Mouse (Mus musculus) hindbrain, embryonic 13.5 days (tissue): ENCODE data around the gene Htr5a. TPM values are rescaled to one million over a fixed set of nuclear protein-coding genes. Genes with fewer than 3 reads are reported as not detected.

ENCODE experiments used
- ATAC-seq: fragments of 200-750 bp; cut with Nextera tagmentation; 2 replicates; pipeline ENCODE4 v1.8.0; 2017; ENCODE audit warnings: moderate TSS enrichment; ENCODE audit not compliant: low FRiP score
- H3K27ac ChIP-seq: fragments of 300-500 bp; sonication (generic); 2 replicates; pipeline ENCODE4 v1.5.1; 2015; ENCODE audit warnings: inconsistent platforms, mild to moderate bottlenecking, moderate library complexity
- H3K27me3 ChIP-seq: fragments of 300-500 bp; sonication (generic); 2 replicates; pipeline ENCODE4 v1.6.1; 2015; ENCODE audit warnings: mild to moderate bottlenecking, inconsistent platforms
- H3K36me3 ChIP-seq: fragments of 300-500 bp; sonication (generic); 2 replicates; pipeline ENCODE4 v1.6.1; 2015; ENCODE audit warnings: mild to moderate bottlenecking, inconsistent platforms
- H3K4me1 ChIP-seq: fragments of 300-500 bp; sonication (generic); replicated peaks from 2 replicates; pipeline ENCODE4 v1.6.1; 2015; ENCODE audit warnings: inconsistent platforms
- H3K4me2 ChIP-seq: fragments of 300-500 bp; sonication (generic); 2 replicates; pipeline ENCODE4 v1.6.1; 2015; ENCODE audit warnings: inconsistent platforms, mild to moderate bottlenecking, moderate library complexity
- H3K4me3 ChIP-seq: fragments of 300-500 bp; sonication (generic); 2 replicates; pipeline ENCODE4 v1.5.1; 2015; ENCODE audit warnings: mild to moderate bottlenecking, inconsistent platforms
- H3K9ac ChIP-seq: fragments of 300-500 bp; sonication (generic); 2 replicates; pipeline ENCODE4 v1.6.1; 2015; ENCODE audit warnings: mild to moderate bottlenecking, inconsistent platforms
- H3K9me3 ChIP-seq: fragments of 300-500 bp; sonication (generic); 2 replicates; pipeline ENCODE4 v1.6.1; 2016; ENCODE audit warnings: inconsistent platforms
- WGBS: fragments of 180-500 bp; shearing (Covaris S2); methylation state at CpG from one replicate; pipeline ENCODE4 v1.1.7; 2015; 5-methylcytosine and 5-hydroxymethylcytosine counted together
- polyA plus RNA-seq: library from polyadenylated mRNA; unstranded; fragments of >200 nt; fragmentation: Nextera tagmentation; extraction: Ambion mirVana; gene quantifications from 2 replicates; pipeline ENCODE4 v1.2.1, GENCODE M21; 2015

Gene Htr5a
- polyA plus RNA-seq, 1 experiment from 2014 or later, result 0.62 TPM

GRCm38 (mm10) chr5:27900186-27900585, 58.2 kb downstream of the Htr5a start:
- H3K9me3 ChIP-seq, result no peaks in the 10 kb centered on the region
- H3K4me3 ChIP-seq, result no peak overlapping the region
- no peak overlapping the region for H3K27ac ChIP-seq
- H3K27me3 ChIP-seq, result no peaks in the 10 kb centered on the region
- no peak overlapping the region for H3K9ac ChIP-seq
- H3K4me2 ChIP-seq, result no peak overlapping the region
- H3K4me1 ChIP-seq, result no peaks in the 10 kb centered on the region
- H3K36me3 ChIP-seq, result no peaks in the 10 kb centered on the region
- 90% methylated on average over 4 of the region's 4 CpGs for WGBS
- ATAC-seq, result no peak

Other genes with a start within 250 kb of the Htr5a start
- gene Paxip1, start 50.5 kb upstream of the Htr5a start, polyA plus RNA-seq, result 25.7 and 26.2 TPM in 2 replicates
- 64.3 and 71.5 TPM in 2 replicates for gene Insig1, start 229.2 kb downstream of the Htr5a start, polyA plus RNA-seq